Mouse (Mus musculus): ENCODE data around the gene Sppl3.
"Not testable (repeated sequence)": the region's sequence is repeated elsewhere in the genome, so short reads cannot be mapped to it uniquely, and the experiment has no call there.

Sppl3 gene

GRCm38 (mm10) chr5:115076144-115076901 lies 65.4 kb downstream of the Sppl3 start:
- peak; percentile 69 to 84 for DNase-seq

- no peak for DNase-seq
These were observed 70.7 kb downstream of the Sppl3 start for GRCm38 (mm10) chr5:115081636-115082035.

DNA sequence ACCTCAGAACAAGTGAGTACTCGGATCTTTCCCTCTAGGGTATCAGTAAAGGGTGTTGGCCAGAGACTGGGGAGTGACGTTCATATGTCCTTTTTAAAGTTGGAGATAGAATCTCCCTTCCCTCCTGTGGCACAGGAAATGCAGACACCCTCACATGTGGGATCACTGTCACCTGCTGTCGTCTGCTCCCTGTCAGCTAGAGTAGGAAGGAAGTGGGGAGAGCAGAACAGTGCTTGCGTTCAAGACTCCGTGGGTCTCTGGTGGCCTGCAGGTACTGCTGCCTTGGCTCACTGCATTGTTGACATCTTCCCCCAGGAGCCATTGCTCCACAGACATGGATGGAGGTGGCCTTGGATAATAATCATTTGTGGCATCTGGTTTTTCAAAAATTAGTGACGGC lies 72.6 kb downstream of the Sppl3 start:
- no peak for DNase-seq

GRCm38 (mm10) chr5:115085675-115086074 lies 74.7 kb downstream of the Sppl3 start:
- DNase-seq, result no peak

GRCm38 (mm10) chr5:115089592-115090268 lies 78.8 kb downstream of the Sppl3 start:
- DNase-seq, result no peak

DNA sequence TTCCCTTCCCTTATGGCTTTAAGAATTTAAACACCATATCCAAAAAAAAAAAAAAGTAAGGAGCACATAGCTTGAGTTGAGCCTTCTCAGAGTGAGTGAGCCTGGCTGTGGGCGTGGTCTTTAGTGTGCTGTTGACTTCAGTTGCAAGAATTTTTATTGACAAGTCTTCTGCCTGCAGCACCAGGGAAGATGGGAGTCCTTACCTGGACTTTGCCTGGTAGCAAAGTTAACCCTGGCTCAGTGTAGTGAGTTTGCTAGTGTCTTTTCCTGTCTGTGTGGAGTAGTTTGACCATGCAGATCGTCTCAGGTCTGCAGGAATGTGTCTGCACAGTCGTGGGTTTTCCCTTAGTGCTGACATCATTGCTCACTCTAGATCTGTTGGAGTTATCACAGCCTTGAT lies 80.1 kb downstream of the Sppl3 start:
- DNase-seq, result no peak

GRCm38 (mm10) chr5:115091776-115092175 lies 80.8 kb downstream of the Sppl3 start:
- DNase-seq, result no peak

DNA sequence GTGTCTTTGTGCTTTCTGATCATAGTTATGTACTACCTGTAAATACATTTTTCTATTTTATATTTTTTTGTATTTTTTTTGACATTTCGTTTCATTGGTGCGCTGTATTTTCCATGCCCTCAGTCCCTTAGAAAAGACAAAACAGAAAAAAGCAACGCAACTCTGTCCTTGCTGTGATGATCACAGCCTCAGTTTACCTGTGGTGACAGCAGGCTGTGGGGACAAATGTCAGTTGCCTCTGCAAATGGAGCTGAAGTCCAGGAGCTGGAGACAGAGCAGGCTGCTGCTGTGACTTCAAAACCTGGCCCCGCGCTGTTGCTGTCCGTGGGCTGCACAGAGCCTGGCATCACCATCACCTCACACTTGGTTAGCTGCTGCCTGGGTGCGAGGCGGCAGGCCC lies 87.3 kb downstream of the Sppl3 start, which contains the start of gene Gm10401:
Gm10401 (minus strand) TSS at position 101 of the 400 bp plus-strand sequence.
- DNase-seq, result no peak

- DNase-seq, result no peak
These were observed 88.6 kb downstream of the Sppl3 start for GRCm38 (mm10) chr5:115099530-115099929.

DNA sequence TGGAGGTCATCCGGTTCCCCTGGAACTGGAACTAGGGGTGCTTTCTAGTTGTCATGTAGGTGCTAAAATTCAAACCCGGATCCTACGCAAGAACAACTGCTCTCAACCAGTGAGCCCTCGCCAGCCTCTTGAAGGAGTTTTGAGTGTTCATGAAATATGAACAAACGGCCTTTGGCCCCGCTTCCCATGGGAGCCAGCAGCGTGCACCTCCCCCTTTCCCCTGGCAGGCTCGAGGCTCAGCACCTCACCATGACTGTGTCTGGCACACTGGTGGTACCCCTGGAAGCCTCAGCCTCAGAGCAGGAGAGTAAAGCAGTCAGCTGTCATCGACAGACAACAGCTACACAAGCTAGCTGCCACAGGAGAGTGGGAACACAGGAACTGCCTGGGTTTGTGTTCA lies 89.1 kb downstream of the Sppl3 start:
- DNase-seq, result no peak

DNA sequence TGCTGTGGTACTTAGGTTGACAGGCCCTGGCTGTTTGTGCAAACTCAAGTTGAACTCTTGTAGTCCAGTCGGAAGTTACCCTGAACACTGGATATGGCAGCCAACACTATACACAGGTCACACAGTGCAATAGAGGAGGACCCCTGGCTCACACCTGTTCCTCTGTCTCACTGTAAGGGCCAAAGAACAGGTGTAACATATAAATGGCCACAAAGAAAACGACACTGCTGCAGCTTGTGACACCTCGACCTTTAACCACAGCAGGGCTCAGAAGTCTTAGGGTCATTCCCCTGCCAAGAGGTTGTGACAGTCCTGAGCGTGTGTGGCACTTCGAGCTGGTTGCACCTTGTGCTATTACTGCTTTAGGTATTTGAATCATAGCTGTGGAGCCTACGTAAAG lies 89.5 kb downstream of the Sppl3 start:
- no peak for DNase-seq

DNA sequence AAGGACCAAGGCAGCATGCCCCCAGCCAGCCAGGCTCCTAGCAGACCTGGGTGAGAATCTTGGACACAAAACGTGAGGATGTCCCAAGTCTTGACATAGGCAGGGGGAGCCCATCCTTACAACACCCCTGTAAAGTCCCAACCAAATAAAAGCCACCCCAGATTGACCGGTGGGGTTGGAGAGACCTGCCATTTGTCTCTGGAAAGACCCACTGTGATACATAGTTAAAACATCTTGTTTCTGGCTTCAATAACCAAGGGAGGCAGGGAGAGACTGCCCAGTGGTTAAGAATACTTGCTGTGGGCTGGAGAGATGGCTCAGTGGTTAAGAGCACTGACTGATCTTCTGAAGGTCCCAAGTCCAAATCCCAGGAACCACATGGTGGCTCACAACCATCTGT lies 91.3 kb downstream of the Sppl3 start:
- DNase-seq, result no peak

GRCm38 (mm10) chr5:115103253-115103652 lies 92.3 kb downstream of the Sppl3 start:
- DNase-seq, result not testable (repeated sequence)

DNA sequence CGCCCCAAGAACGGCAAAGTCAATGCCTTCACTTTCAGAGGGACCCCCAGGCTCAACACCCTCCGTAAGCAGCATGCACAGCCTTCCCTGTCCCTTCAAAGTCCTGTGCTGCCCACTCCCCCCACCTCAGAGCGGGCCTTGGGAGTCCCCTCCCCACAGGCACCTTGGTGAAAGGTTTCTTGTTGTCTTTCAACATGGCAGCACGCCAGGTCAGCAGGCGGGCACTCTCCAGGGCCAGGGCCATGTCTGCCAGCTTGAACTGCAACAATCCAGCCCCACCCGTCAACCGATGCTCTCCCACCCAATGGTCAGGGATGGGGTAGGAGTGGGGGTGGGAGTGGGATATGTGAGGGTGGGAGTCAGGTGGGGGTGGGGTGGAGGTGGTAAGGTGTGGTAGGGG lies 100.2 kb downstream of the Sppl3 start:
- peak in 1 of 2 experiments; percentile 54 for DNase-seq

DNA sequence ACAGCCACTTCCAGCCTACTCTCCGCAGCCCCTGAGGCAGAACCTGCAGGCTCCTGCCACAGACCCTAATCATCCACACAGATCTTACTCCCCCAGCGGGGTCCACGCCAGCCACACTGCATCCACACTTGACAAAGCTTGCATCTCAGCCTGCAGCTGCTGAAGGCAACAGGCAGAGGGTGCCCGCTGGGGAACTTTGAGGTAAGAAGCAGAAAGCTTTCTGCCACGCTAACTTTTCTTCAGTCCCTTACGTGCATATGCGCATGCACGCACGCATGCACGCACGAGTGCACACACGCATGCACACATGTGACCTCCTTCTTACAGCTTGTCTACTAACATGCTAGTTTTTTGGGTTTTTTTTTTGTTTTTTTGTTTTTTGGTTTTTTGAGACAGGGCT lies 102.3 kb downstream of the Sppl3 start:
- DNase-seq, result no peak

DNA sequence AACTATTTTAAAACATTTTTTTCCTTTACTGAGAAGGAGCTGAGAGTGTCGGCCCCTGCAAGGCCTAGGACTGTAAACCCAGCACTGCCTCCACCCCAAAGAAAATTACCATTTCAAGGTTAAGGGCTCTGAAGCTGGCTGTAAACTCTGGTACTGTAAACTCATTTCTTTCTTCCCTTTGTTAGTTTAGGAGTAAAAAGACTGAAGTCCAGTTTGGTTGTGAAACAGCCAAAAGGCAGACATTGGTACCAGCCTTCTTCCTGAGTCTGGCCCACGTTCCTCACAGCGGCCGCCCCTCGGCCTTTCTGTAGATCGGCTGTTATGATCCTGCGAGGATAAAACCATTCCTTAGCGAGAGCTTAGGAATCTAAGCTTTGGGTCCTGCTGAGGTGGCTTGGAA lies 103.6 kb downstream of the Sppl3 start:
- DNase-seq, result no peak

DNA sequence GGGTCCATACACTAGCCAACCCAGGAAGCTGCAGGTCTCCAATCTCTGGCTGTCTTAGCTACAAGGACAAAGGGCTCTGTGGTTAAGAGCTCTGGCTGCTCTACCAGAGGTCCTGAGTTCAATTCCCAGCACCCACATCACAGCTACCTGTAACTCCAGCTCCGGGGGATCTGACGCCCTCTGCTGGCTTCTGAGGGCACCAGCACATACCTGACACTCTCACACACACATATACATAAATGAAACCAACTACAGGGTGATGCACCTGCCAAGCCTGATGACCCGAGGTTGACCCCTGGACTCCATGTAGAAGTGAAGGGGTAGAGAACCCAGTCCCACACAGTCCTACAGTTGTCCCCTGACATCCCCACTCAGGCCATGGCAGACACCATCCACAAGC lies 105.5 kb downstream of the Sppl3 start:
- no peak for DNase-seq

DNA sequence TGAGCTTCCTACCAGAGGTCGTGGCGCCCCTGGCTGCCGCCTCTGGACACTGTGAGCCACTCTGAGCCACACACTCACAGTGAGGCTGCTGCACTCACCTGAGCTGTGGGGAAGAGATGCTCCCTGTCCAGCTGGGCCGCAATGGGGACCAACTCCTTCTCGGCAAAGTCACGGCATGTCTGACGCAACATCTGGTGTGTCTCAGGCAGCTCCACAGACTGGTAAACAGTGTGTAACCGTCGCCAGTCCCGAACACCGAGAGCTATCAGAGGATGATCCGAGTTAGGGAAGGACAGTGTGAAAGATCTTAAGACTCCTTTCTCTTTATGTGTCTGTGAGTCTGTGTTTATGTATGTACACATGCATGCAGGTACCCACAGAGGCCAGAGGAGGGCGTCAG lies 106.5 kb downstream of the Sppl3 start:
- DNase-seq, result no peak

GRCm38 (mm10) chr5:115118961-115119570 lies 108.1 kb downstream of the Sppl3 start, which contains the start of gene Acads:
Gene Acads, minus strand, starts transcription at chr5:115119346.
- peak; percentile 61 to 71 for DNase-seq

DNA sequence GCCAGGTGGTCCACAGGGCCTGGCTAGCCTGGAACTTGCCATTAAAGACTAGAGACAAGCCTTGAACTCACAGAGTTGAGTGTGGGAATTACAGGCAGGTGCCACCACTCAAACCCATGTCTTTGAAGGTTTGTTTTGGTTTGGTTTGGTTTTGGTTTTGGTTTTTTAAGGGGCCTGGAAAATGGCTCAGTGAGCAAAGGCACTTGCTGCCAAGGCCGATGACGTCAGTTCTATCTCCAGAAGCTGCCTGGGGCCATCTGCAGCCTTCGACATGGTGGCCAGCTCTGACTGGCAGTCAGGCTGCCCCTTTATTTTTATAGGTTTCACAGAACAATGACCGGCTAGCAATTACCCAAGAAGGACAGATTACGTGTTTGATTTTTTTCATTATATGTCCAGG lies 110.0 kb downstream of the Sppl3 start:
- DNase-seq, result peak; percentile 62 to 76

DNA sequence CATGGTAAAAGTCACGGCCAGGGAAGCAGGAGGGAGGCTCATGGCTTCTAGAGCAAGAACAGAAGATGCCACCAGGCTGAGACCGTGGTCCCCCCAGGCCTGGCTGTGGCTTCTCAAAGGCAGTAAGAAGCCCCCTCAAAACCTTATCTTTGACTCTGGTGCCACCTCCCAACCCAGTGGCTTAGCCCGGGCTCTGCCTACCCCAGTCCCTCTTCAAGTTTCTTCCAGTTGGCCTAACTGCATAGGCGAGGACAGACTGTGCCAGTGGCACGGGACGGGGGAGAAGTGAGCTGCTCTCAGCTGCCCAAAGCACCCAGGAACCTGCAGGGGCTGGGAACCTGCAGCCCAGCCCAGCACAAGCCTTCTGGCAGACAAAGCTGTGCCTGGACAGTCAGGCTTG lies 113.8 kb downstream of the Sppl3 start:
- DNase-seq, result no peak

GRCm38 (mm10) chr5:115125211-115125871 lies 114.4 kb downstream of the Sppl3 start:
- DNase-seq, result peak; percentile 92

Data from cerebellum, postnatal 25 days (tissue).